Mouse (Mus musculus) lung, postnatal 36 days (tissue): Measurements from ENCODE around the gene Myom3.
"Not testable (repeated sequence)": the region's sequence is repeated elsewhere in the genome, so short reads cannot be mapped to it uniquely, and the experiment has no call there.

ENCODE experiments used
- DNase-seq: peaks from one replicate; pipeline ENCODE4 v3.0.0; 2022; ENCODE audit warnings: mixed read lengths

Gene Myom3

DNA sequence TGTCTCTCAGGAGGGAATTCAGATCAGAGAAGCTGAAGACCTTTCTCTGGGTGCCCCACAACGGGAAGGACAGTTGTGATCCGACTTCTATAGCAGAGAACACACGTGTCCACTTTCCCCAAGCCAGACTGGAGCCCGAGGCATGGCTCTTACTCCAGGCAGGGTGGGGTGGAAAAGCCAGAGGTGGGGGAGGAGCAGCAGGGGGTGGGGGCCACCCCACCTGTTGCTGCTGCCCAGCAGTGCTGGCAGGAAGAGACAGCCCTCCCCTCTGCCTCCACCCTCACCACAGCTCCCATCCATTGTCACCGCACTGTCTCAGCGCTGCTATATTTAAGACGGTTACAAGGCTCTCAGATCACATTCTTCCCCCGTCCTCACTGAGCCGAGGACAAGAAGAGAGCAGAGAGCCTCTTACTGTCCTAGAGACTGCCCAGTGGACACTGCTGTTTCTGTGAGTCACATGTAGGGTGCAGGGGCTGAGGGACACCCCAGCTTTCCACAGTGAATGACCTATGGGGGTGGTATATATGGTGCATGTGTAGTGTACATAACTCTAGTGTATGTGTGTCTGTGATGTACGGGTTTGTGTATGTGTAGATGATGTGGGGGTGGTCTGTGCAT lies at the start of gene Myom3:
Gene Myom3, plus strand, starts transcription at position 360 of the 621 bp plus-strand sequence.
- no peak for DNase-seq

- DNase-seq: no peak
These were observed 49.1 kb upstream of the Myom3 start for GRCm38 (mm10) chr4:135710392-135710791.

DNA sequence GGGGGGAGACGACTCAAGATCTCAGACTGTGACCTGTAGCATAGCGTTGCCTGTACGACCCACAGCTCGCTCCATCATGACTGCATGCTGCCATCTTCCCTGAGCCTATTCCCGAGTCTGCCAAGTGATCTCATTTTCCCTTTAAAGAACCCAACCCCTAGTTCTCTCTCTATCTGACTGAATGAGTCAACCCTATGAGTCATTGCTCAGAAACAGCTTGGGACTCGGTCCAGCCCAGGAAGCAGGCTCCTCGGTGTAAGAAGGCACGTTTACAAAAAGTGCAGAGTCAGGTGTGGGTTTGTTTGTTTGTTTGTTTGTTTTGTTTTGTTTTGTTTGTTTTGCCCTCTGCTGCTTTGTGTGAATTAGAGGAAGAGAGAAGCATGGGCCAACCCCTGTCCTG lies 44.7 kb upstream of the Myom3 start:
- DNase-seq: no peak

DNA sequence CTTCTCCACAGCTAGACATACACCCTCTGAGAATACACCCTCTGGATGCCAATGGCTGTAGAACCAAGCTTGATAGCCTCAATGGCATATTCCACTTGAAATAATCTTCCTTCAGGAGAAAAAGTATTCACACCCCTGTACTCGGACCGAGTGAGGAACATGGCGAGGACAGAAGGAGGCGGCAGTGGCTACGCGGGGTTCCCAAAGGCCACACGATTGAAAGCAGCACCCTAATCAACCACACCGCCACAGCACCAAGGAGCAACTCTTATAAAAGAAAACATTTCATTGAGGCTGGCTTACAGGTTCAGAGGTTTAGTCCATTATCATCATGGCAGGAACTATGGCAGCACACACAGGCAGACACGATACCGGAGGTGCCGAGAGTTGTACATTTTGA lies 43.1 kb upstream of the Myom3 start:
- DNase-seq: not testable (repeated sequence)

- DNase-seq: no peak
These were observed 36.8 kb upstream of the Myom3 start for GRCm38 (mm10) chr4:135722540-135723290.

- no peak for DNase-seq
These were observed 33.1 kb upstream of the Myom3 start for GRCm38 (mm10) chr4:135726416-135726815.

- DNase-seq: peak; percentile 15
These were observed 31.7 kb upstream of the Myom3 start, which contains the start of gene Il22ra1 for GRCm38 (mm10) chr4:135727817-135728216. Il22ra1 (plus strand) TSS chr4:135728172.

GRCm38 (mm10) chr4:135730204-135730603 lies 29.3 kb upstream of the Myom3 start:
- no peak for DNase-seq

GRCm38 (mm10) chr4:135730951-135731350 lies 28.6 kb upstream of the Myom3 start:
- no peak for DNase-seq

DNA sequence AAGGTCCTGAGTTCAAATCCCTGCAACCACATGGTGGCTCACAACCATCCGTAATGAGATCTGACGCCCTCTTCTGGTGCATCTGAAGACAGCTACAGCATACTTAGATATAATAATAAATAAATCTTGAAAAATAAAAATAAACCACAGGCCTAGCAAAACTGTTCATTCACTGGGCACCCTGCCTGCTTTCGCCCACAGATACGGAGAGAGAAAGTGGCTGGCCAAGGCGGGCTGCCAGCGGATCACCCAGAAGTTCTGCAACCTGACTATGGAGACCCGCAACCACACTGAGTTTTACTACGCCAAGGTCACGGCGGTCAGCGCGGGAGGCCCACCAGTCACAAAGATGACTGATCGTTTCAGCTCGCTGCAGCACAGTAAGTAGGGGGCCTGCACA lies 25.6 kb upstream of the Myom3 start:
- no peak for DNase-seq

DNA sequence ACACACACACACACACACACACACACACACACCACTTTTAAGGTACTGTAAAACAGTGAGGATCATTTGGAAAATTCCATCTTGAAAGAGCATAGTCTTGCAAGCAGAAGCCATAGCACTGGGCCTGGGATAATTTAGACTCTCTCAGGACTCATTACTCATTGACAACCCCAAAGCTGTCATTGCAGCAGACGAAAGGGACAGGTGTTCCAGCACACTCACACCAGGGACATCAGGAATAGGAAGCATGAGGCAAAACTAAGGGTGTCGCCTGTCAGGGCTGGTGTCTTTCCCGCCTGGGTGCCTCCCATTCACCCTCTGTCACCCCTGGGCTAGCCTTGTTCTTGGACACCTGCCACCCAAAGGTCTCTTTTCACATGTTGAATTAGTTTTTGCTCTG lies 22.6 kb upstream of the Myom3 start:
- no peak for DNase-seq

GRCm38 (mm10) chr4:135738237-135738636 lies 21.3 kb upstream of the Myom3 start:
- no peak for DNase-seq

DNA sequence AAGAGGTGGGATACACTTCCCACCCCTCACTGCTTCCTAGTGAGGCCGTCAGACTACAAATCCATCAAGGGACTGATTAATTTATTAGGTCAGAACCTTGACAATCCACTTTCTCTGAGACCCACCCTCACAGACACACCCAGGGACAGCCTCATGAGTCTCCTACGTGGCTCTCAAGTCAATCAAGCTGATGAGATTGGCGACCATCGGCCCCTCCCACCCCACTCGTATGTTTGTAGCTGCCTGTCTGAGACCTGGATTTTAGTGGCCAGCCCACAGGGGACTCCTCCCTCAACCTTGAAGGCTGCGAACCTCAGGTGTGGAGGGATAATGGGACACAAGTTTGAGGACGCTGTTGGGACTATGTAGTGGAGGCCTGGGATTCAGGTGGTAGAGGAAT lies 20.4 kb upstream of the Myom3 start:
- no peak for DNase-seq

DNA sequence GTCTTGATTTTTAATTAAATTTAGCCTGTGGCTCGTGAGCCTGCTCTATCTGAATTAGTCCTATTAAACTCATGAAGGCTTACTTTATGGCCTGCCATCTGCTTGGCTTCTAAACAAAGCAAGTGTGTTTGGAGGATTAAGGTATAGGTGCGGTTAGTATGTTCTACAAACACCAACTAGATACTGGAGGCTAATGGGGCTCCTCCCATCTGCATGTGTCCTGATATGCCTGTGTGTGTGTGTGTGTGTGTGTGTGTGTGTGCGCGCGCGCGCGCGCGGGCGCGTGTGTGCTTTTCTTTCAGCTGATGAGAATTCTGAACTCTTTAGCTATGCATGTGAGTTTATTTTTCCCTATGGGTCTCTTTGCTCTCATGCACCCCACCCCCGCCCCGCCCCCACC lies 19.8 kb upstream of the Myom3 start:
- DNase-seq: no peak

DNA sequence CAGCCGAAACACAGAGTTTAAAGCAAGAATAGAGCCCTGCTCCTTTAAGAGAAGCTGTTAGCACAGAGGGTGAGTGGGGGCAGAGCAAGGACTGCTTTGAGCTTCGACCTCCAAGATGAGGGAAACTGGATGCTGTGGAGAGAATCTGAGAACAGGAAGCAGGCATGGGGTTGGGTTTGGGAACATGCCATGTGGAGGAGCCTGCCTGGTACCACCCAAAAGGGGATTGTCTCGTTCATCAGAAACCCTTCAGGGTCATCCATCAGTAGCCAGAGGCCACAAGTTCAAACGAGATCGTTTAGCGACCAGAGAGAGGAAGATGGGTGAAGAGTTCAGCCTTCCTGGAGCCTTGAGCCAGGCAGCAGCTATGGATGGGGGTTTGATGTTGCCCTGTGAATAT lies 16.0 kb upstream of the Myom3 start:
- no peak for DNase-seq

DNA sequence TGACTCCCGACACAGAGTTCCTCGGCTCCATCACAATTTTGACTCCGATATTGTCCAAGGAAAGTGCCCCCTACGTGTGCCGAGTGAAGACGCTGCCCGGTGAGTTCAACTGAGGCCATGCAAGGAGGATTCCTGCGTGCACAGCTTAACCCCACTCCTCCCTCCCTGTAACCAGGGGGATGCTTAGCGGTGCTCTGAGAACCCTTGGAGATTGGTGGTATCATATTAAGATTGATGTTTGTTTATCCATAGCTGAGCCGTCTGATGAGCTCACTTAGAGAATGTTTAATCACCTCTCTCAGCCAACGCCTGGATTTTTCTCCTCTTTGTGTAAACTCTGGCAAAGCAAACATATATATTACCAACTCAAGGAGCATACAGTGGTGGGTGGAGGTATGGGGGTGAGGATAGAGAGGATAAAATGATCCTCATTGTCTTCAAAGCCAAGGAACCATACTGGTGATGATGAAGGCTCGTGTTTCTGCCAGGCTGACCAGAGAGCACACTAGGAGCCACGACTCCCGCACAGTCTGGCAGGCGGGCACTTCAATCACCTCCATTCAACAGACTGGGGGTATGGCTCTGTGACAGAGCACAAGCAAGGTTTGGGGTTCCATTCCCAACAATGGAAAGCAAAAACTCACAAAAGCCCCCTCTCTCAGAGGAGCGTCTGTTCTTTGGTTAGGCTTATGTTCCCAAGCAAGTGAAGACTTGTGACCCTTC lies 14.6 kb upstream of the Myom3 start:
- DNase-seq: peak; percentile 7

DNA sequence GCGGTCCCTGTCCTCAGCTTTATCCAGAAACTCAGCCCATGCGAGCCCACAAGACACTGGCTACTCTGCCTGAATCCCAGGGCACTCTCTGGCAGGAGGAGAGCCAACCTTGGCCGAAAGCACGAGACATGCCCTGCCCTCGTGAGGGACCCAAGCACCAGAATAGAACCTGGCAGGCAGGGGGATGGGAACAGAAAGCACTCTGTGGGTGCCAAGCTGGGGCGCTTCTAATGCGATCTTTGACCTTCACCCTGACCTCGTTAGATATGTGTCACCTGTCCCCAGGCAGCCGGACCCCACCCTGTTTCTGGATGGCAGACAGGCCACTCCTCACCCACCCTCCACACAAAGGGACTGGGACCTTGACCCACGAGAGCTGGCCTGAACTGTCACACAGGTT lies 13.9 kb upstream of the Myom3 start:
- no peak for DNase-seq

GRCm38 (mm10) chr4:135750896-135751295 lies 8.6 kb upstream of the Myom3 start:
- no peak for DNase-seq

DNA sequence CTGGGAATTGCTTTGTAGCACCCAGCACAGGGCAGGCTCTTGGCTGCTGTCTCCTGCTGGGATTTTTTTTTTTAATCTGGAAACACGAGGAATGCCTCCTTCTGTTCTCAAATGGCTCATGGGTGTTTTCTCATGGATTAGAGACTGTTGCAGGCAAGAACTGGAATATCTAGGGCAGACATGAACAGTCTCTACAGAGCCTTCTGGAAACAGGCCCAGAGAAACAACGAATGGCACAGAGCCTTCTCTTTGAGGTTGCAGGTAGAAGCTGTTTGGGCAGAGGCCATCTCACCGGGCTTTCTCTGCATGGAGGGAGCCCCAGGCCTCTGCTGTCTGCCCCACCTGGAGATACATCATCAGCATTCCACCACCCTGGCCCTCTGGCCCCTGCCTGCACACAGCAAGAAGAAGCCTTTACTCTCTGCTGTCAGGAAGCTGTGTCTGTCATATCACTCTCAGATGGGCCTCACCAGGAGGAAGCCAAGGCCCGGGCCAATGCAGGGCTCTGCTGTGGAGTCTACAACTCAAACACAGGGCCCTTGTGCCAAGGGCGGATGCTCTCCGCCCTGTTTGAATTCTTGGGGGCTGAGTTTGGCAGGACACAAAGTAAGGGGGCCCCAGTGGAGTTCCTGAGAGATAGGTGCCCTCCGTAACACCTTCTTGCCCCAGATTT lies 7.3 kb upstream of the Myom3 start:
- no peak for DNase-seq

DNA sequence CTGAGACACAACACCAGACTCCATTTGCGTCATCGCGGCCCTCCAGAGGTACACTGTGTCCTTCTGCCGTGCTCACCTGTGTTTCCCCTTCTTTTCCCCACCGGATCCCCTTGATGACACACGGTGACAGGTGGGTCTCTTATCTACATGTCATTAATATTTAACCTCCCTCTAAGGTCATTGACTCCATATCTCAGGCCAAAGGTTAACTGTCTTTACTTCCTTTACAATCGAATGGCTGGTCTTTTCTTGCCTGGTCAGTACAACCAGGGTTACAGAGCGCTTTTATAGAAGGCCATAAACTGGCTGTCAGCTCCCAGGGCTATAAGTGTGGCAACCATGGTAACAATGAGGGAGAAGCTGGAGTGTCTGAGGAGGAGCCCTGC lies 6.7 kb upstream of the Myom3 start:
- no peak for DNase-seq

GRCm38 (mm10) chr4:135758331-135758730 lies 1.2 kb upstream of the Myom3 start:
- DNase-seq: no peak

DNA sequence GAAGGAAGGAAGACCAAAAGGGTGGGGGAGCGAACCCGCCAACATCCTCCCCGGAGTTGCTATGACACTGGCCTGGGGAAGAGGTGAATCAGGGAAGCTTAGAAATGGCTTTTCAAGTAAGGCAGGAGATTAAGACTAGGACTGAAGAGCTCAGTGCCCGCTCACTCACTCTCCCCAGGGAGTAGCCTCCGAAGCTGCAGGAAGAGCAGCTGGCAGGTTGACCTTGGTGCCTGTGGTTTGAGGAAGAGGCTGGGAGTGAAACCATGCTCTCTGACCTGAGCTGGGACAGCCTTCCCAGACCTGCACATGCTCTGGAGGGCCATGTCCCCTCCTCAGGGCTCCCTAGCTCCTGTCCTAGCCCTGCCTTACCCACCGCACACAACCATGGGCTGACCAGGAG lies 690 bp upstream of the Myom3 start:
- DNase-seq: no peak

DNA sequence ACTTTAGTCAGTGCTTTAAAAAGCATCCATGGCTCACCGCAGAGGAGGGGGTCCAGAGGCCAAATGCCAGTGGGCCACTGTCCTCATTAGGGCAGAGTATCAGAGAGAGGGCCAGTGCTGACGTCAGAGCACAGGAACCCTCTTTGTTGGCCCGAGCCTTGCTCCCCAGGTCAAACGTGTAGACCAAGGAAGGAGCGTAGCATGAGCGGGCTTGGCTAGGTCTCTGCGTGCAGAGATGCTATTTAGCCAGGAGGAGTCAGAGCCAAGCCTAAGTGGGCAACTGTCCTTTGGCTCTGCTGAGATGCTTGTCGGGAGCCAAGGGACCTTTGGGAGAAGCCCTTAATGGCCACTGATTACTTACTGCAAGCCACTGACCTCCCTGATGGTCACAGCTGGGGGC lies 1.5 kb downstream of the Myom3 start:
- no peak for DNase-seq
